Mouse (Mus musculus) CH12.LX (cell line): Measurements from ENCODE around the gene Ppm1a. TPM values are rescaled to one million over a fixed set of nuclear protein-coding genes. Genes with fewer than 3 reads are reported as not detected.
A peak's percentile ranks its signal among the peaks of the same experiment; 100 is the strongest.

Experiments
- DNase-seq: peaks from one replicate; pipeline ENCODE4 v3.0.0-alpha.2; 2013; ENCODE audit errors: extremely low read depth
- H3K27ac ChIP-seq: 2 replicates; pipeline ENCODE4 v1.5.1; 2012; ENCODE audit warnings: low read depth, mild to moderate bottlenecking, control low read depth, moderate library complexity; ENCODE audit not compliant: insufficient read depth
- H3K27me3 ChIP-seq: replicated peaks from 2 replicates; pipeline ENCODE3; 2012; ENCODE audit warnings: inconsistent platforms
- H3K36me3 ChIP-seq, 2 experiments: replicated peaks in 1 of 2; 2 replicates each; pipeline versions ENCODE3 to v1.6.1; 2012; ENCODE audit warnings: inconsistent platforms in 1 of 2, low read length in 1 of 2, mild to moderate bottlenecking in 1 of 2, mixed read lengths in 1 of 2, moderate library complexity in 1 of 2; ENCODE audit not compliant: control insufficient read depth in 1 of 2, insufficient read depth in 1 of 2
- H3K4me1 ChIP-seq, 2 experiments: 2 replicates each; pipeline ENCODE4 v1.6.1; 2012; ENCODE audit warnings: inconsistent platforms in 1 of 2, moderate library complexity in 1 of 2; ENCODE audit not compliant: insufficient read depth in 2 of 2, control insufficient read depth in 1 of 2
- H3K4me2 ChIP-seq: 2 replicates; pipeline ENCODE4 v1.6.1; 2012; ENCODE audit warnings: low read depth, mild to moderate bottlenecking, control low read depth; ENCODE audit not compliant: poor library complexity, insufficient read depth, severe bottlenecking
- H3K4me3 ChIP-seq, 3 experiments: fragments of 150-350 bp in 1 of 3; sonication (generic) in 1 of 3; replicated peaks in 1 of 3; 2 replicates each; pipeline versions ENCODE3 to v1.5.1; 2011 to 2012; ENCODE audit warnings: low read depth in 2 of 3, low read length in 2 of 3, mild to moderate bottlenecking in 2 of 3, moderate library complexity in 2 of 3, control low read depth in 1 of 3, improper control_type of control experiment in 1 of 3, inconsistent platforms in 1 of 3, mixed read lengths in 1 of 3; ENCODE audit not compliant: poor library complexity in 1 of 3
- H3K79me2 ChIP-seq: replicated peaks from 2 replicates; pipeline ENCODE4 v1.6.1; 2012; ENCODE audit warnings: mild to moderate bottlenecking, moderate library complexity; ENCODE audit not compliant: control insufficient read depth, poor library complexity, insufficient read depth, severe bottlenecking; ENCODE audit errors: extremely low read depth
- H3K9ac ChIP-seq: 2 replicates; pipeline ENCODE4 v1.6.1; 2012; ENCODE audit warnings: low read depth, mild to moderate bottlenecking, control low read depth, moderate library complexity; ENCODE audit not compliant: insufficient read depth
- H3K9me3 ChIP-seq: replicated peaks from 2 replicates; pipeline ENCODE3; 2012; ENCODE audit warnings: low read length, inconsistent platforms, mixed read lengths
- BHLHE40 ChIP-seq: IDR thresholded peaks from 2 replicates; pipeline ENCODE4 v1.6.1; 2011; ENCODE audit warnings: mild to moderate bottlenecking, low read depth, low read length, improper control_type of control experiment
- CHD1 ChIP-seq: IDR thresholded peaks from 2 replicates; pipeline ENCODE4 v1.6.1; 2012; ENCODE audit warnings: low read depth, low read length, improper control_type of control experiment, inconsistent platforms
- CHD2 ChIP-seq: IDR thresholded peaks from 2 replicates; pipeline ENCODE4 v1.6.1; 2011; ENCODE audit warnings: low read length, improper control_type of control experiment
- CTCF ChIP-seq, 2 experiments: IDR thresholded peaks in 1 of 2; conservative IDR thresholded peaks in 1 of 2; 2 replicates each; pipeline ENCODE4 v1.5.1; 2011 to 2012; ENCODE audit warnings: low read depth in 2 of 2, low read length in 2 of 2, improper control_type of control experiment in 1 of 2, inconsistent platforms in 1 of 2, mild to moderate bottlenecking in 1 of 2, moderate library complexity in 1 of 2
- E2F4 ChIP-seq: IDR thresholded peaks from 2 replicates; pipeline ENCODE4 v1.6.1; 2011; ENCODE audit warnings: low read depth, low read length, improper control_type of control experiment; ENCODE audit not compliant: insufficient replicate concordance
- ELF1 ChIP-seq: IDR thresholded peaks from 2 replicates; pipeline ENCODE4 v1.6.1; 2014; ENCODE audit warnings: low read depth, mild to moderate bottlenecking, inconsistent platforms, low read length, improper control_type of control experiment
- EP300 ChIP-seq: IDR thresholded peaks from 2 replicates; pipeline ENCODE4 v1.6.1; 2011; ENCODE audit warnings: low read length, improper control_type of control experiment
- ETS1 ChIP-seq: conservative IDR thresholded peaks from 2 replicates; pipeline ENCODE4 v1.6.1; 2012; ENCODE audit warnings: low read depth, mild to moderate bottlenecking, inconsistent platforms, low read length, improper control_type of control experiment, moderate library complexity
- GABPA ChIP-seq: IDR thresholded peaks from 2 replicates; pipeline ENCODE4 v1.6.1; 2012; ENCODE audit warnings: low read depth, low read length, improper control_type of control experiment, inconsistent platforms; ENCODE audit not compliant: insufficient replicate concordance
- HCFC1 ChIP-seq: IDR thresholded peaks from 2 replicates; pipeline ENCODE4 v1.6.1; 2012; ENCODE audit warnings: low read depth, mild to moderate bottlenecking, inconsistent platforms, low read length, improper control_type of control experiment
- IRF4 ChIP-seq: IDR thresholded peaks from 2 replicates; pipeline ENCODE4 v1.6.1; 2014; ENCODE audit warnings: low read depth, mild to moderate bottlenecking, inconsistent platforms, low read length, improper control_type of control experiment
- JUN ChIP-seq: IDR thresholded peaks from 2 replicates; pipeline ENCODE4 v1.6.1; 2011; ENCODE audit warnings: low read depth, mild to moderate bottlenecking, low read length, improper control_type of control experiment, moderate library complexity; ENCODE audit not compliant: insufficient read depth
- JUND ChIP-seq: conservative IDR thresholded peaks from 2 replicates; pipeline ENCODE4 v1.6.1; 2011; ENCODE audit warnings: low read depth, low read length, improper control_type of control experiment
- KAT2A ChIP-seq: IDR thresholded peaks from 2 replicates; pipeline ENCODE4 v1.6.1; 2012; ENCODE audit warnings: low read length, improper control_type of control experiment, inconsistent platforms; ENCODE audit not compliant: insufficient replicate concordance
- MAFK ChIP-seq: IDR thresholded peaks from 2 replicates; pipeline ENCODE4 v1.6.1; 2011; ENCODE audit warnings: low read length, improper control_type of control experiment; ENCODE audit not compliant: insufficient replicate concordance
- MAX ChIP-seq: IDR thresholded peaks from 2 replicates; pipeline ENCODE4 v1.6.1; 2011; ENCODE audit warnings: low read length, improper control_type of control experiment
- MAZ ChIP-seq: IDR thresholded peaks from 2 replicates; pipeline ENCODE4 v1.6.1; 2012; ENCODE audit warnings: low read depth, mild to moderate bottlenecking, inconsistent platforms, low read length, improper control_type of control experiment, moderate library complexity
- MXI1 ChIP-seq: IDR thresholded peaks from 2 replicates; pipeline ENCODE4 v1.6.1; 2011; ENCODE audit warnings: mild to moderate bottlenecking, low read depth, low read length, improper control_type of control experiment
- NELFE ChIP-seq: IDR thresholded peaks from 2 replicates; pipeline ENCODE4 v1.6.1; 2011; ENCODE audit warnings: low read depth, low read length, improper control_type of control experiment
- POLR2A ChIP-seq: IDR thresholded peaks from 2 replicates; pipeline ENCODE4 v1.6.1; 2011; ENCODE audit warnings: low read depth, mild to moderate bottlenecking, improper control_type of control experiment, low read length
- POLR2AphosphoS2 ChIP-seq: IDR thresholded peaks from 2 replicates; pipeline ENCODE4 v1.6.1; 2011; ENCODE audit warnings: low read depth, low read length, improper control_type of control experiment
- RCOR1 ChIP-seq: conservative IDR thresholded peaks from 2 replicates; pipeline ENCODE4 v1.6.1; 2012; ENCODE audit warnings: low read depth, mild to moderate bottlenecking, inconsistent platforms, low read length, improper control_type of control experiment
- SMC3 ChIP-seq: IDR thresholded peaks from 2 replicates; pipeline ENCODE4 v1.6.1; 2011; ENCODE audit warnings: low read depth, low read length, improper control_type of control experiment
- TBP ChIP-seq: conservative IDR thresholded peaks from 2 replicates; pipeline ENCODE4 v1.6.1; 2011; ENCODE audit warnings: low read depth, low read length, improper control_type of control experiment
- TCF12 ChIP-seq: IDR thresholded peaks from 2 replicates; pipeline ENCODE4 v1.6.1; 2014; ENCODE audit warnings: low read depth, mild to moderate bottlenecking, inconsistent platforms, low read length, improper control_type of control experiment
- UBTF ChIP-seq: IDR thresholded peaks from 2 replicates; pipeline ENCODE4 v1.6.1; 2012; ENCODE audit warnings: low read depth, mild to moderate bottlenecking, inconsistent platforms, low read length, improper control_type of control experiment, moderate library complexity
- USF1 ChIP-seq: IDR thresholded peaks from 2 replicates; pipeline ENCODE4 v1.6.1; 2014; ENCODE audit warnings: low read depth, mild to moderate bottlenecking, inconsistent platforms, low read length, improper control_type of control experiment
- USF2 ChIP-seq: conservative IDR thresholded peaks from 2 replicates; pipeline ENCODE4 v1.6.1; 2011; ENCODE audit warnings: low read depth, low read length, improper control_type of control experiment
- ZC3H11A ChIP-seq: IDR thresholded peaks from 2 replicates; pipeline ENCODE4 v1.6.1; 2012; ENCODE audit warnings: low read depth, mild to moderate bottlenecking, inconsistent platforms, low read length, improper control_type of control experiment
- ZKSCAN1 ChIP-seq: IDR thresholded peaks from 2 replicates; pipeline ENCODE4 v1.6.1; 2012; ENCODE audit warnings: low read depth, inconsistent platforms, low read length, improper control_type of control experiment, borderline replicate concordance
- ZMIZ1 ChIP-seq: IDR thresholded peaks from 2 replicates; pipeline ENCODE4 v1.6.1; 2012; ENCODE audit warnings: low read depth, mild to moderate bottlenecking, inconsistent platforms, low read length, improper control_type of control experiment
- ZNF384 ChIP-seq: IDR thresholded peaks from 2 replicates; pipeline ENCODE4 v1.6.1; 2012; ENCODE audit warnings: low read depth, low read length, improper control_type of control experiment, inconsistent platforms
- dilution Hi-C: fragments of 300-500 bp; cut with MboI; formaldehyde crosslinking; loops from 2 replicates; pipeline ENCODE4 v1.14.3; 2020; ENCODE audit warnings: low sequenced_read_pairs; ENCODE audit not compliant: extremely low pct_unique_long_range_greater_than_20kb, extremely low pct_ligation_motif_present
- in situ Hi-C: fragments of 300-500 bp; cut with MboI; formaldehyde crosslinking; loops from 3 replicates; pipeline ENCODE4 v1.14.3; 2019; ENCODE audit warnings: low sequenced_read_pairs, low pct_ligation_motif_present, low pct_unique_long_range_greater_than_20kb, mixed read lengths
- polyA plus RNA-seq: library from polyadenylated mRNA; unstranded; fragments of >175 nt; gene quantifications from 2 replicates; pipeline ENCODE4 v1.2.1, GENCODE M21; 2012; ENCODE audit warnings: low read depth; ENCODE audit not compliant: insufficient read length
- total RNA-seq, 2 experiments: library from RNA; depleted of rRNA; stranded (reverse); fragments of 300-350 nt in 1 of 2; fragments of >200 nt in 1 of 2; gene quantifications; 2 replicates each; pipeline ENCODE4 v1.2.3; 2012 to 2014

Ppm1a gene
- total and polyA plus RNA-seq, 3 experiments: 78.8 to 112 (median 98.4) TPM

- no peaks in the 10 kb centered on the region for H3K27me3 ChIP-seq
- no peak overlapping the region for H3K27ac ChIP-seq
- no peaks in the 10 kb centered on the region for H3K79me2 ChIP-seq
- H3K4me1 ChIP-seq: peaks cover 6 to 45% of the 10 kb centered on the region in 2 experiments
- peaks cover 7% of the 10 kb centered on the region for H3K9me3 ChIP-seq
- no peak for DNase-seq
- no peak overlapping the region for H3K4me2 ChIP-seq
- no peaks in the 10 kb centered on the region for H3K36me3 ChIP-seq
- in situ Hi-C loops: loop anchor here (5.0 to 25.0 kb wide), 2 partner anchors 111 to 666 kb away; no protein-coding TSS in a partner anchor
- H3K4me3 ChIP-seq: no peak overlapping the region
- H3K9ac ChIP-seq: no peak overlapping the region
- dilution Hi-C loops: no loop called here
- TF ChIP-seq ZMIZ1 (no peak), E2F4 (no peak), USF1 (no peak), ZC3H11A (no peak), USF2 (no peak), GABPA (no peak), MAFK (no peak), ELF1 (no peak)
- TF ChIP-seq, all 38 proteins: peak for 0
These were observed 88.7 kb downstream of the Ppm1a start for GRCm38 (mm10) chr12:72845946-72846345.

DNA sequence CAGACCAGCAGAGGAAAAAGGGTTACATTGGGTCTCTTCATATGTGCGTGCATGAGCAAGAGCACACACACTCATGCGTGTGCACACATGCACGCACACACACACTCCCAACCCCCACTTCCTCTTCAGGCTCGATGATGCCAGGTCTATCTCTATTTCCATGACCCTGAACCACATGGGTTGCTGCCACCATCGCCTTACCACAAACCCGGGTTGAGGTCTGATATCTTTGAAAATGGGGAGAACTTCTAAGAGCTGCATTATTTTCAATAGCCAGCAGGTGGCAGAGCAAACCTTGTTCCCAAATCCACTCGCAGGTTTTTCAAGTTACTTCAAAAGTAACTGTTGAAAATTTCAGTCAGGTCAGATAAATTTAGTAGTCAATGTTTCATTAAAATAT, 90.5 kb downstream of the Ppm1a start:
- dilution Hi-C loops: no loop called here
- peak overlapping the region; percentile 1; the same call in 1 of the 2 replicates for H3K4me2 ChIP-seq
- H3K79me2 ChIP-seq: no peaks in the 10 kb centered on the region
- H3K9ac ChIP-seq: no peak overlapping the region
- in situ Hi-C loops: loop anchor here (5.0 to 25.0 kb wide), 2 partner anchors 110 to 665 kb away; no protein-coding TSS in a partner anchor
- H3K4me3 ChIP-seq: no peak overlapping the region
- no peaks in the 10 kb centered on the region for H3K36me3 ChIP-seq
- peaks cover 6 to 45% of the 10 kb centered on the region in 2 experiments for H3K4me1 ChIP-seq
- H3K9me3 ChIP-seq: no peaks in the 10 kb centered on the region
- peak; percentile 66 for DNase-seq
- H3K27me3 ChIP-seq: no peaks in the 10 kb centered on the region
- no peak overlapping the region for H3K27ac ChIP-seq
- TF ChIP-seq JUND: no peak
- no peak for TF ChIP-seq POLR2A
- TF ChIP-seq MAFK: no peak
- TF ChIP-seq NELFE: peak; percentile 40; the same call in 1 of the 2 replicates
- no peak for TF ChIP-seq ZKSCAN1
- no peak for TF ChIP-seq CHD1
- no peak for TF ChIP-seq EP300
- TF ChIP-seq RCOR1: no peak
- TF ChIP-seq E2F4: 0 out of 2 replicates have a peak, but pooled peaks have one; percentile 63
- no peak for TF ChIP-seq KAT2A
- no peak for TF ChIP-seq UBTF
- TF ChIP-seq BHLHE40: peak; percentile 26; the same call in 1 of the 2 replicates
- no peak for TF ChIP-seq HCFC1
- TF ChIP-seq POLR2AphosphoS2: no peak
- TF ChIP-seq CHD2: no peak
- no peak for TF ChIP-seq JUN
- no peak for TF ChIP-seq ETS1
- TF ChIP-seq ZNF384: peak; percentile 16; the same call in 1 of the 2 replicates
- TF ChIP-seq USF2: no peak
- peak; percentile 21; the same call in 1 of the 2 replicates for TF ChIP-seq MAX
- TF ChIP-seq MXI1: no peak
- TF ChIP-seq SMC3: peak; percentile 96
- no peak for TF ChIP-seq TBP
- TF ChIP-seq ELF1: no peak
- no peak for TF ChIP-seq GABPA
- TF ChIP-seq MAZ: 0 out of 2 replicates have a peak, but pooled peaks have one; percentile 32
- no peak for TF ChIP-seq USF1
- no peak for TF ChIP-seq ZMIZ1
- TF ChIP-seq IRF4: no peak; the same call in 1 of the 2 replicates
- peak; percentile 55 to 96; a peak in 3 of 4 replicates for TF ChIP-seq CTCF (conservative IDR thresholded peaks at IDR 0.05 in 1 of 2, IDR thresholded peaks at IDR 0.05 in 1 of 2; ENCODE audit: low read depth in 2 of 2, low read length in 2 of 2)
- TF ChIP-seq TCF12: 0 out of 2 replicates have a peak, but pooled peaks have one; percentile 21
